Mouse (Mus musculus): ENCODE results near the gene Nsg2. TPM values are rescaled to one million over a fixed set of nuclear protein-coding genes. Genes with fewer than 3 reads are reported as not detected.

The Nsg2 gene
- polyA plus RNA-seq, 1 experiment from 2014 or later, result 366 TPM

- H3K4me1 ChIP-seq (replicated peaks), result peaks cover 90% of the 10 kb centered on the region
- ATAC-seq (ENCODE audit: low read depth), result no peak
- no peak overlapping the region for H3K27ac ChIP-seq (replicated peaks)
- H3K9me3 ChIP-seq, result no peaks in the 10 kb centered on the region
- no peaks in the 10 kb centered on the region for H3K27me3 ChIP-seq
- no peak overlapping the region for H3K4me2 ChIP-seq
- no peak overlapping the region for H3K9ac ChIP-seq
- no peak overlapping the region for H3K4me3 ChIP-seq
- WGBS, result 84% methylated on average over 1 of the region's 1 CpGs
- H3K36me3 ChIP-seq, result peaks cover 50% of the 10 kb centered on the region
Observed at GRCm38 (mm10) chr11:32013561-32013960, 13.3 kb downstream of the Nsg2 start.

- H3K27ac ChIP-seq (replicated peaks), result 0 out of 2 replicates have a peak overlapping the region, but pooled peaks have one; percentile 54
- no peak overlapping the region for H3K4me2 ChIP-seq
- no peak for ATAC-seq (ENCODE audit: low read depth)
- no peak overlapping the region for H3K9ac ChIP-seq
- H3K4me1 ChIP-seq (replicated peaks), result peaks cover 89% of the 10 kb centered on the region
- H3K27me3 ChIP-seq, result no peaks in the 10 kb centered on the region
- H3K9me3 ChIP-seq, result no peaks in the 10 kb centered on the region
- 51% methylated on average over 4 of the region's 4 CpGs for WGBS
- no peak overlapping the region for H3K4me3 ChIP-seq
- peaks cover 68% of the 10 kb centered on the region for H3K36me3 ChIP-seq
Observed at GRCm38 (mm10) chr11:32018201-32018600, 17.9 kb downstream of the Nsg2 start.

GRCm38 (mm10) chr11:32020031-32020965 is 20.0 kb downstream of the Nsg2 start:
- Histone ChIP-seq H3K27ac (replicated peaks) (peak overlapping the region; percentile 78), H3K4me3 (no peak overlapping the region), H3K9me3 (no peaks in the 10 kb centered on the region), H3K9ac (0 out of 2 replicates have a peak overlapping the region, but pooled peaks have one; percentile 27), H3K36me3 (peaks cover 50% of the 10 kb centered on the region), H3K4me1 (replicated peaks) (peaks cover 95% of the 10 kb centered on the region), H3K27me3 (no peaks in the 10 kb centered on the region), H3K4me2 (peak overlapping the region; percentile 13)
- 19% methylated on average over 8 of the region's 8 CpGs for WGBS
- ATAC-seq (ENCODE audit: low read depth), result 0 out of 2 replicates have a peak, but pooled peaks have one; percentile 21

GRCm38 (mm10) chr11:32026634-32027033 is 26.4 kb downstream of the Nsg2 start:
- H3K4me2 ChIP-seq, result no peak overlapping the region
- H3K9ac ChIP-seq, result no peak overlapping the region
- no peak for ATAC-seq (ENCODE audit: low read depth)
- H3K9me3 ChIP-seq, result no peaks in the 10 kb centered on the region
- peaks cover 76% of the 10 kb centered on the region for H3K4me1 ChIP-seq (replicated peaks)
- H3K4me3 ChIP-seq, result no peak overlapping the region
- WGBS, result 64% methylated on average over 5 of the region's 5 CpGs
- no peaks in the 10 kb centered on the region for H3K27me3 ChIP-seq
- peak overlapping the region; percentile 84 for H3K27ac ChIP-seq (replicated peaks)
- peaks cover 33% of the 10 kb centered on the region for H3K36me3 ChIP-seq

- Histone ChIP-seq H3K27me3 (no peaks in the 10 kb centered on the region), H3K27ac (replicated peaks) (peak overlapping the region; percentile 84), H3K9me3 (no peaks in the 10 kb centered on the region), H3K36me3 (peaks cover 23% of the 10 kb centered on the region), H3K4me2 (peak overlapping the region; percentile 32), H3K4me1 (replicated peaks) (peaks cover 68% of the 10 kb centered on the region), H3K4me3 (no peak overlapping the region), H3K9ac (no peak overlapping the region)
- WGBS, result 34% methylated on average over 7 of the region's 7 CpGs
- peak; percentile 84 for ATAC-seq (ENCODE audit: low read depth)
Observed at GRCm38 (mm10) chr11:32027474-32028342, 27.4 kb downstream of the Nsg2 start.

GRCm38 (mm10) chr11:32028605-32029004 is 28.3 kb downstream of the Nsg2 start:
- H3K36me3 ChIP-seq, result peaks cover 23% of the 10 kb centered on the region
- H3K9me3 ChIP-seq, result no peaks in the 10 kb centered on the region
- H3K27me3 ChIP-seq, result no peaks in the 10 kb centered on the region
- H3K9ac ChIP-seq, result no peak overlapping the region
- H3K4me3 ChIP-seq, result no peak overlapping the region
- 88% methylated on average over 3 of the region's 3 CpGs for WGBS
- no peak overlapping the region for H3K4me2 ChIP-seq
- H3K27ac ChIP-seq (replicated peaks), result peak overlapping the region; percentile 77
- H3K4me1 ChIP-seq (replicated peaks), result peaks cover 65% of the 10 kb centered on the region
- no peak for ATAC-seq (ENCODE audit: low read depth)

GRCm38 (mm10) chr11:32029356-32029755 is 29.1 kb downstream of the Nsg2 start:
- no peaks in the 10 kb centered on the region for H3K9me3 ChIP-seq
- ATAC-seq (ENCODE audit: low read depth), result no peak
- H3K36me3 ChIP-seq, result peaks cover 23% of the 10 kb centered on the region
- H3K4me3 ChIP-seq, result no peak overlapping the region
- H3K4me2 ChIP-seq, result no peak overlapping the region
- H3K4me1 ChIP-seq (replicated peaks), result peaks cover 61% of the 10 kb centered on the region
- 77% methylated on average over 5 of the region's 5 CpGs for WGBS
- H3K27me3 ChIP-seq, result no peaks in the 10 kb centered on the region
- H3K27ac ChIP-seq (replicated peaks), result peak overlapping the region; percentile 33; the same call in 1 of the 2 replicates
- H3K9ac ChIP-seq, result no peak overlapping the region

GRCm38 (mm10) chr11:32031396-32031795 is 31.1 kb downstream of the Nsg2 start:
- Histone ChIP-seq H3K27me3 (no peaks in the 10 kb centered on the region), H3K36me3 (peaks cover 23% of the 10 kb centered on the region), H3K9me3 (no peaks in the 10 kb centered on the region), H3K4me3 (no peak overlapping the region), H3K4me2 (no peak overlapping the region), H3K27ac (replicated peaks) (no peak overlapping the region), H3K4me1 (replicated peaks) (peaks cover 61% of the 10 kb centered on the region), H3K9ac (no peak overlapping the region)
- ATAC-seq (ENCODE audit: low read depth), result no peak
- whole genome bisulfite sequencing, result 86% methylated on average over 4 of the region's 4 CpGs

GRCm38 (mm10) chr11:32032053-32032452 is 31.8 kb downstream of the Nsg2 start:
- no peak overlapping the region for H3K4me2 ChIP-seq
- no peaks in the 10 kb centered on the region for H3K9me3 ChIP-seq
- H3K9ac ChIP-seq, result no peak overlapping the region
- no peak overlapping the region for H3K27ac ChIP-seq (replicated peaks)
- no peaks in the 10 kb centered on the region for H3K27me3 ChIP-seq
- H3K4me3 ChIP-seq, result no peak overlapping the region
- peaks cover 55% of the 10 kb centered on the region for H3K4me1 ChIP-seq (replicated peaks)
- no peak for ATAC-seq (ENCODE audit: low read depth)
- 84% methylated on average over 9 of the region's 9 CpGs for WGBS
- peaks cover 17% of the 10 kb centered on the region for H3K36me3 ChIP-seq

- Histone ChIP-seq H3K9ac (no peak overlapping the region), H3K27me3 (no peaks in the 10 kb centered on the region), H3K4me3 (no peak overlapping the region), H3K36me3 (peaks cover 15% of the 10 kb centered on the region), H3K27ac (replicated peaks) (0 out of 2 replicates have a peak overlapping the region, but pooled peaks have one; percentile 15), H3K4me1 (replicated peaks) (peaks cover 59% of the 10 kb centered on the region), H3K9me3 (no peaks in the 10 kb centered on the region), H3K4me2 (no peak overlapping the region)
- no peak for ATAC-seq (ENCODE audit: low read depth)
- 84% methylated on average over 5 of the region's 5 CpGs for WGBS
Observed at GRCm38 (mm10) chr11:32035831-32036230, 35.6 kb downstream of the Nsg2 start.

- Histone ChIP-seq H3K27me3 (no peaks in the 10 kb centered on the region), H3K27ac (replicated peaks) (peak overlapping the region; percentile 80), H3K9me3 (no peaks in the 10 kb centered on the region), H3K4me2 (0 out of 2 replicates have a peak overlapping the region, but pooled peaks have one; percentile 1), H3K4me3 (no peak overlapping the region), H3K4me1 (replicated peaks) (peaks cover 53% of the 10 kb centered on the region), H3K36me3 (peaks cover 19% of the 10 kb centered on the region), H3K9ac (no peak overlapping the region)
- 0 out of 2 replicates have a peak, but pooled peaks have one; percentile 26 for ATAC-seq (ENCODE audit: low read depth)
- WGBS, result 64% methylated on average over 4 of the region's 4 CpGs
Observed at GRCm38 (mm10) chr11:32039656-32040055, 39.4 kb downstream of the Nsg2 start.
